Mouse (Mus musculus) lung, postnatal 10 days (tissue): ENCODE results near the gene Tnrc18.

Experiments used
- DNase-seq: peaks from one replicate; pipeline ENCODE4 v3.0.0; 2021

Gene Tnrc18

DNA sequence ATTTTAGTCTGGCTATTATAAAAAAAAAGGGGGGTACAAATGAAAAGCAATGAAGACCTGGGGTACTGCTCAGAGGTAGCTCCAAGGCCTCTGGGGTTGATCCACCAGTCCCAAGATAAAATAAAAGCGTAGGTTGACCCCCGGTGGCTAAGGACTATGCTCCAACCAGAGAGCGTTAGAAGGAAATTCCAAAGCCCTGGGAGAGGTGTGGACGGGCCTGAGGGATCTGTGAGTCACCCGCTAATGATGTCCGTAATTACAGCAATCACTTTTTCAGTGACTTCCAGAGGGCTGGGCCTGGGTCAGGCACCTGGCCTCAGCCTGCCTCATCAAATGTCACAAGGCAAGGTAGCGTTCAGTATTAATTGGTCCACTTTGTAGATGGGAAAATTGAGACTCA is 9.8 kb downstream of the Tnrc18 start:
- DNase-seq = no peak

DNA sequence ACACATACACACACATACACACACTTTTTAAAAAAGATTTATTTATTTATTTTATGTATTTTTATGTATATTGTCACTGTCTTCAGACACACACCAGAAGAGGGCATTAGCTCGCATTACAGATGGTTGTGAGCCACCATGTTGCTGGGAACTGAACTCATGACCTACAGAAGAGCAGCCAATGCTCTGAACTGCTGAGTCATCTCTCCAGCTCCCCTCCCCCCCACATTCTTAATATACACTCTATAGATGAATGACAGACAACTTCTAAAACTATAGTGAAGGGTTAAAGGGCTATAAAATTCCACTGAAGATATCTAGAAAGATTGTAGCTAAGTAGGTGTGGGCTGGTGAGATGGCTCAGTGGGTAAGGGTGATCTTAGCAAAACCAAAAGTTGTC is 13.7 kb downstream of the Tnrc18 start:
- DNase-seq = no peak

DNA sequence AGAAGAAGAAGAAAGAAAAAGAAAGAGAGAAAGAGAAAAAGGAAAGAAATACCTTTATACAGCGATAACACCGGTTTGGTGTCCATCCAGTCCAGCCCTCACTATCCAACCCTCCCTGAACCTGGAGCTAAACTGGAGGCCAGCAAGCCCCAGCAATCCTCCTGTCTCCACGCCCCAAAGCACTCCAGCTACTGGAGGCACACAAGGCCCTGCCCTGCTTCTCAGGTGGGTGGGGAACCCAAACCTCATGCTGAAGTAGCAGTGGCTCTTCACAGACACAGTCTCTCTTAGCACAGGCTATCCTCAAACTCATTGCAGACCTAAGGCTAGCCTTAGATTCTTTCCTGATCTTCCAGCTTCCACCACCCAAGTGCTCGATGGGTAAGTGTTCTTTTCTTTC is 14.6 kb downstream of the Tnrc18 start:
- DNase-seq = no peak

DNA sequence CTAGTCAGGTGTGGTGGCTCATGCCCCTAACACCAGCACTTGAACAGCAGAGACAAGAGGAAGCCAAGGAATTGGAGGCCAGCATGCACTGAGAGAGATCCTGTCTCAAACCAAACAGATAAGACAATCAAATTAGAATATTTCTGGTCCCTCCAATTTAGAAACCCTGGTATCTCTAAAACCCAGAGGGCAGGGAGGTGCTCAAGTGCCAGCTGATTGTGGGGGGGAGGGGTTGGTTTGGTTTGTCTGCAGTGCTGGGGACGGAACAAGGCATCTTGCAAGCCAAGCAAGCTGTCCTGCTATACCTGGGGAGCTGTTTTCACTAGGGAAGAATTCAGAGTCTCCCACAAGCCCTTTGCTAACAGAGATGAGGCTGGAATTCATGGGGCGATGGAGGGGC is 15.5 kb downstream of the Tnrc18 start:
- DNase-seq = no peak

DNA sequence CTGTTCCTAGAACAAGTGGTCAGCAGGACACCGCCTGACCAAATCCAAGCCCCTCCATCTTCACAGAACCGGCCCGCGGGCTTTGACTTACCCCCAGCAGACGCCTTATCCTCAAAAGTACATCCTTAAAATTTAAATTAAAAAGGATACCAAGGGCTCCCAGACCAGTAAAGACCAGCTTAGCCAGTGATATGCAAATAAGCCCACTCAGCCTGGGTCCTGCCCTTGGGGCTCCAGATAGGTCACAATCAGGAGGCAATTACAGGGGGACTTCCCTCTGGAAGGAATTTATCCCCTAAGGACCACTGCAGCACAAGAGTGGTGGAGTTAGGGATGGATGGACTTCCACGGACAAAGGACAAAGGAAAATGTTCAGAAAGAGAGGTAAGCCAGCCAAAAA is 16.8 kb downstream of the Tnrc18 start:
- DNase-seq = no peak

DNA sequence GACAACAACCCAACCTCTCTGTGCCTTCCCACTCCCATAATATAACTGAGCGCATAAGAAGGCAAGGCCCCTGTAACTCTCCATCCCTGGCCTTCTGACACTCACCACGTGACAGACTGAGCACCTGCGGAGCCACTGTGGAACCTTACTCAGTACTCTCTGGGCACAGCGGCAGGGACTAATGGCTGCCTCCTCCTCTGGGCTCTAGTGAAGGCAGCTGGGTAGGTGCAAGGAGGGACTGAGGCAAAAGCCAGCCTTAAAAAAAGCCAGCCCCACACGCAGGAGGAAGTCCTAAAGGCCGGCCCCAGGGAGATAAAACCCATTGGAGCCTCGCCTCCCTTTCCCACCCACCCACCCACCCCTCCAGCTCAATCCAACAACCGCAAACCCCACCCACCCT is 17.3 kb downstream of the Tnrc18 start:
- DNase-seq = no peak

DNA sequence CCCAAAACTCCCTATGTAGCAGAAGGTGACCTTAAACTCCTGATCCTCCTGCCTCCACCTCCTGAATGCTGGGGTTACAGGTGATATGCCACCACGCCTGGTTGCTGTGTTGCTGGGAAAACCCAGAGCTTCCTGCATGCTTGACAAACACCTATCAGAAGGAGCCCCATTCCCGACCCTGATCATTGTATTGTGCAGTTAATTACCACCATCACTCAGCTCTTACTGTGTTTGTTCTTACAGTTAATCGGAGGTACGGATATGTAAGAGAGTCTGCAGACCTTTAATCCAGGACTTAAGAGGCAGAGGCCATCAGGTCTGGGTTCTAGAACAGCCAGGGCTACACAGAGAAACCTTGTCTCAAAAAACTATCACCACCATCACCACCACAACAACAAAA is 18.2 kb downstream of the Tnrc18 start:
- DNase-seq = no peak

DNA sequence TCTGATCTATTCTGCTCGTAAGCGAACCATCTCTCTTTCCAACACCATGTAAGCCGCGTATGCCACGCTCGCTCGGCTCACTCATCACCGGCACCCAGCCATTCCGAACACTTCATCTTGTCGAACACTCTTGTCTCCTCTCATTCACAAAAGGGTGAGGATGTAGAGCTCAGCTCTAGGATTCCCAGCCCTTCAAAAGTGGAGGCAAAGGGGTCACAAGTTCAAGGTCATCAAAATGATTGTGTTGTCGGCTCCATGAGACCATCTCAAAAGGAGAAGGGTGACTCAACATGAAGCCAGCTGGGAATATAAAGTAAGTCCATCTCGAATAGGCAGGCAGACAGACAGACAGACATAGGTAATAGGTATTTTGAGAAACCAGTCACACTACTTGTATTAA is 19.3 kb downstream of the Tnrc18 start:
- no peak for DNase-seq

DNA sequence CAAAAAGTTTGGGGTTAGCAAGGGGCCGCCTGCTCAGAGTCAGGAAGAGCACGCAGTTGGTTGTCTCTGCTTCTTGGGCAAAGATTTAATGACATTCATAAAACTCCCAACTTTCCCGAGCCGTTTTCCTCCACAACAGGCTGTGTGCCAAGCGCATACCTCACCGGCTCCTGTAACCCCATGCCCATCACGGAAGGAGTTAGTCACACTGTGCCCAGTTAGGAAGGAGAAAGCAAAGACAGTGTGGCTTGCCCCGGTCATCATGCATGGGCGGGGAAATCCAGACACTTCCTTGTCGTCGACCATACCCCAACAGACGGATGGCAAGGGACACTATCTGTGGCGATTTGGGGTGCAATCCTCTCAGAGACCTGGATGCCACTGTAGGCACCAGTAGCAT is 19.8 kb downstream of the Tnrc18 start:
- no peak for DNase-seq

DNA sequence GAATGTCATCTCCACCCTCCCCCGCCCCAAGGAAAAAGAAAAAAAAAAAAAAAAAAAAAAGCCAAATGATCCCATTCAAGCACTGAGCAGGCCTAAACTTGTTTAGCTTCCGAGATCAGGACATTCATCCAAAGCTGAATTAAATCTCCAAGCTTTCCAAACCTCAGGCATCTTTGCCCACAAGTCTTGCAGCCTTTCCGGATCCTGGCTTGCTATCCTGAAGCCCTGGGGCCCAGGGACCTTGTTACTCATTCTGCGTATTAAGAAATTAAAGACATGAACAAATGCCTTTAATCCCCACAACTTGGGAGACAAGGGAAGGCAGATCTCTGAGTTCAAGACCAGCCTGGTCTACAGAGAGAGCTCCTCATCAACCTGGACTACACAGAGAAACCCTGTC is 20.5 kb downstream of the Tnrc18 start:
- DNase-seq = no peak

DNA sequence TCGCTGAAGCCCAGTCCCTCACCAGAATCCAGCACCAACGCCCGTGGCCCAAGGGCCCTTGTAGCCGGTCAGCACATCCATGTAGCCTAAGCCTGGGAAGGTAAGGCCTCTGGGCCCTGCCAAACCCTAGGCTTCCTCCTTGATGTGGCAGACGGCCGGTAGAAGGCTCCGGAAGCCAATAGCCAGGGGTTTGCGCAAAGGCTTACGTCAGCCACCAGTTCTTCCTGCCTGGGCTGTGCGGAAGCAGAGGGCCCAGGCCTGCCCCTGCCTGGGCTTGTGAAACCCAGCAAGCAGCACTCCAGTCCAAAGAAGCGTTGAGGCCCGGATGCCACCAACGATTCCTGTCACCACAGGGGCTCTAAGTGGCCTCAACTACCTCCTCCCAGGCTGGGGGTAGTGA is 22.9 kb downstream of the Tnrc18 start:
- peak; percentile 52 for DNase-seq

DNA sequence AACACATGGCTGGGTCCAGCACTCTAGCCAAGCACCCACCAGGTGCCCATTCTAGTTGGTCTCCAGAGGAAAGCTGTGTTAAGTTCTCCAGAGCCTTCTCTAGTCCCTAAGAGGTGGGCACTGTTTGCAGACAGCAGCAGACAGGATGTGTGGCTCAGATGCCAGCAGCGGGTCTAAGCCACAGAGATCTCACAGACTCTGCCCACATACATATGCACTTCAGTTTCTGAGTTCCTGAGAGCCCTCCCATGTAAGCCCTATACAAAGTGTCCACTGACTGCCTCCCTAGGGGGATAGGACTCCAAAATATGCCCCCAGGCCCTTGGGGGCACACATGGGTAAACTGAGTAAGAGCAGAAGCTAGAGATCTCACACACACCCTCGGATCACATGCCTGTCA is 23.3 kb downstream of the Tnrc18 start:
- no peak for DNase-seq

DNA sequence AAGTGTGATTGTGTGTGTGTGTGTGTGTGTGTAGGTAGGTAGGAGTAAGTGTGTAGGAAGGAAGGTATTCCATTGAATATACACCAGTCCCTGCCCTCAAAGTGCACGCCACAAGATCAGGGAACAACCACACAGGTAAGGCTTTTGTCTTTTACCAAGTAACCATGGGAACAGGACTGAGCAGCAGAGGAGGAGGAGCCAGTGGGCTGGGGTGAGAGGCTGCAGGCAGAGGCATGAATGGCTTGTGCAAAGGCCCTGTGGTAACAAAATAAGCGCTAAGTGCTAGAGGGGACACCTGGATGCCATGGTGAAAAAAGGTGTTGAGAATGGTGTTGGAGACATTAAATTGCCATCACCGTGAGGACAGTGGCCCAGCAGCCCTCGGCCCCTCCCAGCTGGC is 24.9 kb downstream of the Tnrc18 start:
- DNase-seq = no peak

DNA sequence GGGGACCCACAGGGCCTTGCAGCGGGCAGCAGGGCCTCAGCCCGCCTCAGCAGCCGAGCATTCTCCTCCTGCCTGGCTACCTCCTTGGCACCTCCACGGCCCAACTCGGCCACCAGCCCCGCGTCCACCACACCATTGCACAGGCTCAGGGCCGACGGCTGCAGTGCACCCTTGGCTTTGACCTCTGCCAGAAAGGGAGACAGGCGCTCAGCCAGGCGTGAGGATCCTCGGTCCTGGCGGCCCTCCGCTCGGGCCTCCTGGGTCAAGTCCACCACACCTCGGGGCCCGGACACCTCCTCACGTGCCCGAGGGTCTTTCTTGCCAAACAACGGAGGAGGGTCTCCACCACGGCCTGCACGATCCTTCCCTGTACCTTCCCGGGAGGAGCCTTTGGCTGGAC is 29.2 kb downstream of the Tnrc18 start:
- DNase-seq = no peak

DNA sequence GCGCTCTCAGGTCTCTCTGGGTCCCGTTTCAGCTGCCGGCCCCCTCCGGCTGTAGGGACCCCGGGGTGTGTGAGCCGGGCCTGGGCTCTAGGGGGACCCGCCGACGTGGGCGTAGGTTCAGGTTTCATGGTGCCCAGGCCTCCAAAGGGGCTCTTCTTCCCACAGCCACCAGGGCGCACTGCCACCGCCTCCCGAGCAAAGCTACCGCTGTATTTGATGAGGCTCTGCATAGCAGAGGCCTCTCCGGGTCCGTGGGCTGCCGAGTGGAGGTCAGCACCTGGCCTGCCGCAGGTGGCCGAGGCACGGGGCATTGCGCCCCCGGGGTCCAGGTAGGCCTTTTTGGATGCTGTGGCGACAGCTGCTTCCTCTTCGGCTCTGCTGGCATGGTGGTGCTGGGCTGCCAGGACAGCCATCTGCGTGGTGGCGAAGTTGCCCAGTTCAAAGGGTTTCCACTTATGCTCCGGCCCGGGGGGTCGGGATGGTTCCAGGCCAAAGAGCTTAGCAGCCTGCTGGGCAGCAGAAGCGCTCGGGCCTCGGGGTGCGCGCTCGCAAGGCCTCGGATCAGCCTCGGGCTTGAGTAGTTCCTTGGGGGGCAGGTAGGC is 30.1 kb downstream of the Tnrc18 start:
- DNase-seq = no peak

DNA sequence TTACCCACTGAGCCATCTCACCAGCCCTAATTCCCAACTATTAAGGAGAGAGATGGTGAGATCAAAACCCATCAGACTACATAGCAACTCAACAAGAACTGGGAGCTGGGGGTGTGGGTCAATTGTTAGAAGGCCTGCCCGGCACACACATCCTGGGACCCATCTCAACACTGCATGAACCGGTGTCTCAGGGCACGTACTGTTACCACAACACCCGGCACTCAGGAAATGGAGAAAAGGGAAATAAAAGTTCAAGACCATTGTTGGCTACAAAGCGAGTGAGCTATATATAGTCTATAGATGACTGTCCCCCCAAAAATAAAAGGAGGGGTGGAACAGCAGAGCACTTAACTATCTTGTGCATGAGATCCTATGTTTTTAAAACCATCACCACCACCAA is 30.8 kb downstream of the Tnrc18 start:
- DNase-seq = no peak

DNA sequence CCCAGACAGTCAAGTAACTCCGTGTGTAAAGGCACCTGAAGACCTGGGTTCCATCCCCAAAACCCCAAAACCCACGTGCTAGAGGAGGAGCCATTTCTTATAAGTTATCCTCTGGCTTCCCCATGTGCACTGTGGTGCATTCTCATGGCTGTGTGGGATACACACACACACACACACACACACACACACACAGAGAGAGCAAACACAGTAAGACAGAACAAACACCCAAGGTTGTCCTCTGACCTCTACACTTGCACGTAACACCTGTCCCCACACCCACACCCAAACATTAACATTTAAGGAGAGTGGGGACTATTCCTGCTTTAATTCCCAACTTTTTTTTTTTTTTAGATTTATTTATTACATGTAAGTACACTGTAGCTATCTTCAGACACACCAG is 31.2 kb downstream of the Tnrc18 start:
- no peak for DNase-seq

DNA sequence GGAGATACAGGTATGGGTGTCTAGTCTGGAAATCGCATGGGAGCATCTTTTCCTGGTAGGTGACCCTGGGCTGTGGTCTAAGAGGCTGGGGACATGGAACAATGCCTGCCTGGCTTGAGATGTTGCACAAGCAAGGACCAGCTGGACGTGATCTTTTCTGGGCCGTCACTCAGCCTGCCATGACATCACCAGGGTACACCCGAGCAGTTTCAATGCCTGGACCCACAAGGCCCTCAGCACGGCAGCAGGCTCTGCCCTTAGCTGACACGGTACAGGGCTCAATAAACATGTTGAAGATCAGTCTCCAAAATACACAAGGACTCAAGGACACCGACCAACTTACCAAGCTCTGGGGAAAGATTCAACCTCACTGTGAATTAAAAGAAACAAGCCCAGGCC is 34.3 kb downstream of the Tnrc18 start:
- DNase-seq = peak; percentile 67

DNA sequence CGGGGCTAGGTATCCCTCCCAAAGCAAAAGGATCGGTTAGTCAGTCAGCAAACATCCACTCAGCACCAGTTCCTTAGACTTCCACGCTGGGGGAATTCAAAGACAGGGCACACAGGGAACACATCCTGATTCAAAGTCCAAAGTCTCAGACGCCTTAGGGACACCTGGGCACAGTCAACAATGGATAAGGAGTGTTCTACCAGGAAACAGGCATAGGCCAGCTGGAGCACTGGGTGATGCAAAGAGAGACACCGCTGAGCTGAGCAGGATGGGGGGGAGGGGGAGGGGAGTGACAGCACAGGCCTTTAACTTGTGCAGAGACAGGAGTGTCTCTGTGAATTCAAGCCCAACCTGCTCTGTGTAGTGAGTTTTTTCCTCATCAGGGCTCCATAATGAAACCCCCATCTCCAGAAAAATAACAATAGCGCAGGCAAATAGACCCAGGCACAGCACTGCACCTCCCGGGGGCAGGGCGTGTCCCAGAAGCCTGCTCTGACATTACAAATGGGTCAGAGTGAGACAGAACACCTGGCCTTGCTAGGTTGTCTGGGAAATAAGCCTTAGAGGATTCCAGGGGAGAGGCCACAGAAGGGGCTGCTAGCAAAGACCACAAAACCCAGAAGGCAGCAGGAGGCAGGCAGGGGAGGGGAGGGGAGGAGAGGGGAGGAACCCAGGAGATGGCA is 34.9 kb downstream of the Tnrc18 start:
- DNase-seq = no peak

DNA sequence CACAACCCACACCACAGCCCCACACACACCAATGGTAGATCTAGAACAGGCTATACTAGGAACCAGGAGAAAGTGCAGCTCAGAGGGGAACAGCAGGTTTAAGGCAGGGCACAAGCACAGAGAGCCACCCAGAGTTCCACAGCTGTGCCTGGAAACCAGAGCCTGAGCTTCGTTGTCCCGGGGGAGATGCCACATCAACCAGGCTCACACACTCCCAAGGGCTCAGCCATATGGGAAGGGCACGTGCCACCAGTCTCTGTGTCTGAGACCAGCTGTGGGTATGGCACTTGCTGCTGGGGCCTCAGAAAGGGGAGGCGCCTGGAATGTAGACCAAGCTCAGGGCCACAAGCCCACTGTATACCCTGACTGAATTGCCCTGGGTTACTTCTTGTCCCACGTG is 36.9 kb downstream of the Tnrc18 start:
- no peak for DNase-seq

DNA sequence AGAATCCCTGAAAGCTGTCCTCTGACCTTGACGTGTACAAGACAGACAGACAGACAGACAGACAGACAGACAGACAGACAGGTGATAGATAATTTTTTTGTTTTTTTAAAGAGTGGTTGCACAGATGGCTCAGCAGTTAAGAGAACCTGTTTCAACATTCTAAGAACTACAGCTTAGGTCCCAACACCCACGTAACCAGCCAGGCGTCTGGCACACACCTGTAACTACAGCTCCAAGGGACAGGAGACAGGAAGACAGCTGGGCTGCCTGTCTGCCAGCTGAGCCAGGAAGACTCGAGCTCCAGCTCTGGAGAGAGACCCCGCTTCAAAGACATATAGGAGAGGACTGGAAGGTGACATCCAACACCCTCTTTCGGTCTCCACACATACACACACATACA is 38.6 kb downstream of the Tnrc18 start:
- DNase-seq = no peak

DNA sequence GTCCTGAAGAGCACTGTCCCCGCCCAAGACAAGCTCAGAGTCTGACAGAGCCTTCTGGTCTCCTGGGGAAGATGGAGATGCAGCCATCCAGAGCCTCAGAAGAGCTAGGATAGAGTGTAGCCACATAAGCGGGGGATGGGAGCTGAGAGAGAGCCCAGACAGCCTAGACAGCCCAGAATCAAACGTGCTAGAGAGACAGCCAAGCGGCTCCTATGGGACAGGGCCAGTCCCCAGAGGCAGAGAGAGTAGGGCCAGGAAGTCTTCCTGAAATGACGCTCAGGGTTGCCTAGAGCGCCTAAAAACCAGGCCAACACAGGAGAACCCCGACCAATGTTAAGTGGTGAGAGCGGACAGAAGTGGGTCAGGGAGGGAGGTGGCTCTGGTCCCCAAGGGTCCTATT is 39.3 kb downstream of the Tnrc18 start:
- no peak for DNase-seq

DNA sequence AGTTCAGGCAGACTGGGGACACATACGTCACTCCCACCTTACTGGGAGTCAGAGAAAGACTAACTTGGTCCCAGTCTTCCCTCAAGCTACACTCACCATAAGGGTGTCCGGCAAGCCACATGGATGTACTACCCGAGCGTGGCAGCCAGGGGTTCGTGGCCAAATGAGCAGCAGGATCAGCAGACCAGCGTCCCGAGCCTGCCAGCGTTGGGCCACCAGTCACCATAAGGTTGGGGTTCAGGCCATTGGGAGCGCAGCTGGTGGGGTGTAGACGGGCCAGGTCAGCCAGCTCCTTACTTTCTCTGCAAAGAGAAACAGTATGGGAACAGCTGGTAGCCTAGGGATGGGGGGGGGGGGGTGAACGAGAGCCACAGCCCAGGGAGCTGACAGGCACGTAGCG is 41.4 kb downstream of the Tnrc18 start:
- peak; percentile 62 for DNase-seq

DNA sequence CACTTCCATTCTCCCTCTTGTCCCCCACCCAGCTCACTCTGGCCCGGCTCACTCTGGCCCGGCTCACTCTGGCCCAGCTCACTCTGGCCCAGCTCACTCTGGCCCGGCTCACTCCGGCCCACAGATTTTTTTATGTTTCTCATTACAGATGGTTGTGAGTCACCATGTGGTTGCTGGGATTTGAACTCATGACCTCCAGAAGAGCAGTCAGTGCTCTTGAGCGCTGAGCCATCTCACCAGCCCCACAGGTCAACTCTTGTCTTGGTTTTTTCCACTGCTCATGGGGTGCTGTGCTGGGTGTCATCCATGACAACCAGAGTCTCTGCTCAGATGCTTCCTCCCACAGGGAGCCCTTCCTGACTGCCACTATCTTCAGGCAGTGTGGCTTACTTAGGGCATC is 42.7 kb downstream of the Tnrc18 start:
- DNase-seq = no peak

DNA sequence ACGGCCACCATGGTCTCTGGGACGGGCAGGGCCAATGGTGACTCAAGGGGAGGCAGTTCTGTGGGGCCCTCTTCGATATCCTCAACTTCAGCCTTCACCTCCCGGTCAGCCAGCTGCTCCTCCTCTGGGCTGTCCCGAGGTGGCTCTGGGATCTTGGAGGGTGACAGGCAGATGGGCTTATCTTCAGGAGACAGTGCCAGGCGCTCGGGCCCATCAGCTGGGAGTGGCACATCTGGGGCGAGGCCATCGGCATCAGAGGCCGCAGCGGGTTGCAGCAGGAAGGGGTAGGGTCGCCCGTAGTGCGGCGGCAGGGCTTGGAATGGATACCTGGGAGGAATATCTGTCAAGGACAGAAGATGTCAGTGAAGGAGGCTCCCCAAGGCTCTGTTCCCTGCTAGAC is 45.5 kb downstream of the Tnrc18 start:
- DNase-seq = no peak
